ENCODE assay signal across 8 mouse cellular contexts in genomic region chr11:70016669-70017068, GRCm38 (mm10). TPM values are rescaled to one million over a fixed set of nuclear protein-coding genes. Genes with fewer than 3 reads are reported as not detected.
A peak's percentile ranks its signal among the peaks of the same experiment; 100 is the strongest.
DNase-seq lines count a peak whose midpoint lies in the region; ATAC-seq and TF ChIP-seq lines count a peak whose summit lies in the region.

Dlg4 (plus strand) TSS chr11:70016942.

- peak within 1 kb of the TSS; percentile 67 for H3K4me3 ChIP-seq in liver, embryonic 11.5 days (ENCODE audit: low read depth, low read length)
- H3K4me3 ChIP-seq in cortical plate, adult 2 months (ENCODE audit: insufficient read depth, low read length), result peak within 1 kb of the TSS; percentile 34
- peak within 1 kb of the TSS; percentile 68 for H3K4me3 ChIP-seq in limb, embryonic 15.5 days

- H3K4me1 ChIP-seq in liver, embryonic 11.5 days (replicated peaks; ENCODE audit: control insufficient read depth, insufficient read depth, low read length), result peaks cover 42% of the 10 kb centered on the region
- H3K4me1 ChIP-seq in cortical plate, adult 2 months (ENCODE audit: control insufficient read depth, insufficient read depth, low read length), result peaks cover 4% of the 10 kb centered on the region; the same call in 1 of the 2 replicates
- H3K4me1 ChIP-seq in limb, embryonic 15.5 days, result peaks cover 56% of the 10 kb centered on the region

- 63% methylated on average over 3 of the region's 3 CpGs for WGBS in liver, embryonic 11.5 days
- WGBS in limb, embryonic 15.5 days, result 85% methylated on average over 3 of the region's 3 CpGs

- TF ChIP-seq CTCF in cortical plate, adult 2 months (IDR thresholded peaks at IDR 0.05; ENCODE audit: extremely low read depth, insufficient read depth, low read length), result no peak

- no peaks in the 10 kb centered on the region for H3K27me3 ChIP-seq in liver, embryonic 11.5 days (replicated peaks; ENCODE audit: control insufficient read depth, insufficient read depth, low read length)
- H3K27me3 ChIP-seq in limb, embryonic 15.5 days, result no peaks in the 10 kb centered on the region

- no peak for TF ChIP-seq POLR2A in cortical plate, adult 2 months (IDR thresholded peaks at IDR 0.05; ENCODE audit: extremely low read depth, insufficient read depth, low read length)

- H3K9me3 ChIP-seq in liver, embryonic 11.5 days (ENCODE audit: control insufficient read depth, low read length), result no peaks in the 10 kb centered on the region
- no peaks in the 10 kb centered on the region for H3K9me3 ChIP-seq in limb, embryonic 15.5 days

- peak within 1 kb of the TSS; percentile 85 for H3K4me2 ChIP-seq in liver, embryonic 11.5 days
- H3K4me2 ChIP-seq in limb, embryonic 15.5 days, result peak within 1 kb of the TSS; percentile 90

- H3K36me3 ChIP-seq in liver, embryonic 11.5 days (ENCODE audit: control insufficient read depth, insufficient read depth, low read length), result peaks cover 17% of the 10 kb centered on the region
- peaks cover 25% of the 10 kb centered on the region for H3K36me3 ChIP-seq in limb, embryonic 15.5 days

- no peak for ATAC-seq in liver, embryonic 11.5 days (replicated peaks; ENCODE audit: low FRiP score)
- no peak for ATAC-seq in limb, embryonic 15.5 days (ENCODE audit: insufficient number of reproducible peaks, low FRiP score, low TSS enrichment, low read depth)

- no peak for DNase-seq in liver, embryonic 11.5 days (ENCODE audit: low spot score)
- DNase-seq in liver, result no peak
- DNase-seq in heart, postnatal 4 days, result no peak
- DNase-seq in thymus, postnatal 25 days, result no peak
- DNase-seq in right cerebral cortex, postnatal 4 days, result no peak
- DNase-seq in thymus, postnatal 0 days (ENCODE audit: low spot score), result no peak

- H3K27ac ChIP-seq in liver, embryonic 11.5 days (ENCODE audit: low read depth, low read length), result peak within 1 kb of the TSS; percentile 19; the same call in 1 of the 2 replicates
- H3K27ac ChIP-seq in cortical plate, adult 2 months (ENCODE audit: insufficient read depth, low read length), result peak within 1 kb of the TSS; percentile 13; the same call in 1 of the 2 replicates
- H3K27ac ChIP-seq in limb, embryonic 15.5 days, result peak within 1 kb of the TSS; percentile 95

- peak within 1 kb of the TSS; percentile 71; the same call in 1 of the 2 replicates for H3K9ac ChIP-seq in liver, embryonic 11.5 days (ENCODE audit: low read depth, low read length)
- peak within 1 kb of the TSS; percentile 34; the same call in 1 of the 2 replicates for H3K9ac ChIP-seq in limb, embryonic 15.5 days

RNA-seq across cellular contexts. Expression of gene Dlg4, which starts in this region (rescaled TPM):
- 9.3 and 9.4 TPM in 2 replicates for polyA plus RNA-seq in liver, embryonic 11.5 days (2014; fragmentation: Nextera tagmentation; extraction: Ambion mirVana)
- 816 and 828 TPM in 2 replicates for polyA plus RNA-seq in cortical plate, adult 2 months (2012; rRNA removed)
- total RNA-seq in heart, postnatal 4 days (2021), result 10 to 100 TPM; 13.2 to 15.5 TPM
- polyA plus RNA-seq in limb, embryonic 15.5 days (2015; fragmentation: Nextera tagmentation; extraction: Ambion mirVana), result 9.6 and 10.7 TPM in 2 replicates
- polyA plus RNA-seq in thymus, postnatal 0 days (2015; fragmentation: Nextera tagmentation; extraction: Ambion mirVana), result 3.8 and 6.6 TPM in 2 replicates

Comparison
In these comparisons a context has a peak if more than half of its experiments do, and no peak if none do; other contexts are left out.
1. RNA of gene Dlg4 (polyA plus RNA-seq): 816 to 828 TPM in cortical plate, adult 2 months; 9.6 to 10.7 TPM in limb, embryonic 15.5 days, 9.3 to 9.4 TPM in liver, embryonic 11.5 days and 3.8 to 6.6 TPM in thymus, postnatal 0 days; every median in the first group is over 10 times any median in the second.
2. H3K27ac ChIP-seq: peak in every context shown above with its lines; median percentile 95 in limb, embryonic 15.5 days; 19 in liver, embryonic 11.5 days; 13 in cortical plate, adult 2 months.
3. Peak in every context shown above with its lines, with median percentiles within 50 percentile points of each other: H3K4me3 ChIP-seq.